Mouse (Mus musculus) CH12.LX (cell line): ENCODE data around the gene Olfml2b. TPM values are rescaled to one million over a fixed set of nuclear protein-coding genes. Genes with fewer than 3 reads are reported as not detected.

Source experiments
- DNase-seq: peaks from one replicate; pipeline ENCODE4 v3.0.0-alpha.2; 2013; ENCODE audit errors: extremely low read depth
- H3K27ac ChIP-seq: 2 replicates; pipeline ENCODE4 v1.5.1; 2012; ENCODE audit warnings: low read depth, mild to moderate bottlenecking, control low read depth, moderate library complexity; ENCODE audit not compliant: insufficient read depth
- H3K27me3 ChIP-seq: replicated peaks from 2 replicates; pipeline ENCODE3; 2012; ENCODE audit warnings: inconsistent platforms
- H3K36me3 ChIP-seq, 2 experiments: replicated peaks in 1 of 2; 2 replicates each; pipeline versions ENCODE3 to v1.6.1; 2012; ENCODE audit warnings: inconsistent platforms in 1 of 2, low read length in 1 of 2, mild to moderate bottlenecking in 1 of 2, mixed read lengths in 1 of 2, moderate library complexity in 1 of 2; ENCODE audit not compliant: control insufficient read depth in 1 of 2, insufficient read depth in 1 of 2
- H3K4me1 ChIP-seq, 2 experiments: 2 replicates each; pipeline ENCODE4 v1.6.1; 2012; ENCODE audit warnings: inconsistent platforms in 1 of 2, moderate library complexity in 1 of 2; ENCODE audit not compliant: insufficient read depth in 2 of 2, control insufficient read depth in 1 of 2
- H3K4me2 ChIP-seq: 2 replicates; pipeline ENCODE4 v1.6.1; 2012; ENCODE audit warnings: low read depth, mild to moderate bottlenecking, control low read depth; ENCODE audit not compliant: poor library complexity, insufficient read depth, severe bottlenecking
- H3K4me3 ChIP-seq, 3 experiments: fragments of 150-350 bp in 1 of 3; sonication (generic) in 1 of 3; replicated peaks in 1 of 3; 2 replicates each; pipeline versions ENCODE3 to v1.5.1; 2011 to 2012; ENCODE audit warnings: low read depth in 2 of 3, low read length in 2 of 3, mild to moderate bottlenecking in 2 of 3, moderate library complexity in 2 of 3, control low read depth in 1 of 3, improper control_type of control experiment in 1 of 3, inconsistent platforms in 1 of 3, mixed read lengths in 1 of 3; ENCODE audit not compliant: poor library complexity in 1 of 3
- H3K79me2 ChIP-seq: replicated peaks from 2 replicates; pipeline ENCODE4 v1.6.1; 2012; ENCODE audit warnings: mild to moderate bottlenecking, moderate library complexity; ENCODE audit not compliant: control insufficient read depth, poor library complexity, insufficient read depth, severe bottlenecking; ENCODE audit errors: extremely low read depth
- H3K9ac ChIP-seq: 2 replicates; pipeline ENCODE4 v1.6.1; 2012; ENCODE audit warnings: low read depth, mild to moderate bottlenecking, control low read depth, moderate library complexity; ENCODE audit not compliant: insufficient read depth
- H3K9me3 ChIP-seq: replicated peaks from 2 replicates; pipeline ENCODE3; 2012; ENCODE audit warnings: low read length, inconsistent platforms, mixed read lengths
- BHLHE40 ChIP-seq: IDR thresholded peaks from 2 replicates; pipeline ENCODE4 v1.6.1; 2011; ENCODE audit warnings: mild to moderate bottlenecking, low read depth, low read length, improper control_type of control experiment
- E2F4 ChIP-seq: IDR thresholded peaks from 2 replicates; pipeline ENCODE4 v1.6.1; 2011; ENCODE audit warnings: low read depth, low read length, improper control_type of control experiment; ENCODE audit not compliant: insufficient replicate concordance
- ELF1 ChIP-seq: IDR thresholded peaks from 2 replicates; pipeline ENCODE4 v1.6.1; 2014; ENCODE audit warnings: low read depth, mild to moderate bottlenecking, inconsistent platforms, low read length, improper control_type of control experiment
- EP300 ChIP-seq: IDR thresholded peaks from 2 replicates; pipeline ENCODE4 v1.6.1; 2011; ENCODE audit warnings: low read length, improper control_type of control experiment
- HCFC1 ChIP-seq: IDR thresholded peaks from 2 replicates; pipeline ENCODE4 v1.6.1; 2012; ENCODE audit warnings: low read depth, mild to moderate bottlenecking, inconsistent platforms, low read length, improper control_type of control experiment
- NRF1 ChIP-seq: IDR thresholded peaks from 2 replicates; pipeline ENCODE4 v1.6.1; 2014; ENCODE audit warnings: low read depth, mild to moderate bottlenecking, inconsistent platforms, low read length, improper control_type of control experiment, moderate library complexity
- POLR2A ChIP-seq: IDR thresholded peaks from 2 replicates; pipeline ENCODE4 v1.6.1; 2011; ENCODE audit warnings: low read depth, mild to moderate bottlenecking, improper control_type of control experiment, low read length
- SIN3A ChIP-seq: IDR thresholded peaks from 2 replicates; pipeline ENCODE4 v1.6.1; 2012; ENCODE audit warnings: low read length, improper control_type of control experiment, inconsistent platforms
- TBP ChIP-seq: conservative IDR thresholded peaks from 2 replicates; pipeline ENCODE4 v1.6.1; 2011; ENCODE audit warnings: low read depth, low read length, improper control_type of control experiment
- UBTF ChIP-seq: IDR thresholded peaks from 2 replicates; pipeline ENCODE4 v1.6.1; 2012; ENCODE audit warnings: low read depth, mild to moderate bottlenecking, inconsistent platforms, low read length, improper control_type of control experiment, moderate library complexity
- USF2 ChIP-seq: conservative IDR thresholded peaks from 2 replicates; pipeline ENCODE4 v1.6.1; 2011; ENCODE audit warnings: low read depth, low read length, improper control_type of control experiment
- ZC3H11A ChIP-seq: IDR thresholded peaks from 2 replicates; pipeline ENCODE4 v1.6.1; 2012; ENCODE audit warnings: low read depth, mild to moderate bottlenecking, inconsistent platforms, low read length, improper control_type of control experiment
- ZMIZ1 ChIP-seq: IDR thresholded peaks from 2 replicates; pipeline ENCODE4 v1.6.1; 2012; ENCODE audit warnings: low read depth, mild to moderate bottlenecking, inconsistent platforms, low read length, improper control_type of control experiment
- ZNF384 ChIP-seq: IDR thresholded peaks from 2 replicates; pipeline ENCODE4 v1.6.1; 2012; ENCODE audit warnings: low read depth, low read length, improper control_type of control experiment, inconsistent platforms
- dilution Hi-C: fragments of 300-500 bp; cut with MboI; formaldehyde crosslinking; loops from 2 replicates; pipeline ENCODE4 v1.14.3; 2020; ENCODE audit warnings: low sequenced_read_pairs; ENCODE audit not compliant: extremely low pct_unique_long_range_greater_than_20kb, extremely low pct_ligation_motif_present
- in situ Hi-C: fragments of 300-500 bp; cut with MboI; formaldehyde crosslinking; loops from 3 replicates; pipeline ENCODE4 v1.14.3; 2019; ENCODE audit warnings: low sequenced_read_pairs, low pct_ligation_motif_present, low pct_unique_long_range_greater_than_20kb, mixed read lengths
- polyA plus RNA-seq: library from polyadenylated mRNA; unstranded; fragments of >175 nt; gene quantifications from 2 replicates; pipeline ENCODE4 v1.2.1, GENCODE M21; 2012; ENCODE audit warnings: low read depth; ENCODE audit not compliant: insufficient read length
- total RNA-seq, 2 experiments: library from RNA; depleted of rRNA; stranded (reverse); fragments of 300-350 nt in 1 of 2; fragments of >200 nt in 1 of 2; gene quantifications; 2 replicates each; pipeline ENCODE4 v1.2.3; 2012 to 2014

The Olfml2b gene
- total and polyA plus RNA-seq, 3 experiments = 0.34 to 1.0 (median 0.35) TPM

DNA sequence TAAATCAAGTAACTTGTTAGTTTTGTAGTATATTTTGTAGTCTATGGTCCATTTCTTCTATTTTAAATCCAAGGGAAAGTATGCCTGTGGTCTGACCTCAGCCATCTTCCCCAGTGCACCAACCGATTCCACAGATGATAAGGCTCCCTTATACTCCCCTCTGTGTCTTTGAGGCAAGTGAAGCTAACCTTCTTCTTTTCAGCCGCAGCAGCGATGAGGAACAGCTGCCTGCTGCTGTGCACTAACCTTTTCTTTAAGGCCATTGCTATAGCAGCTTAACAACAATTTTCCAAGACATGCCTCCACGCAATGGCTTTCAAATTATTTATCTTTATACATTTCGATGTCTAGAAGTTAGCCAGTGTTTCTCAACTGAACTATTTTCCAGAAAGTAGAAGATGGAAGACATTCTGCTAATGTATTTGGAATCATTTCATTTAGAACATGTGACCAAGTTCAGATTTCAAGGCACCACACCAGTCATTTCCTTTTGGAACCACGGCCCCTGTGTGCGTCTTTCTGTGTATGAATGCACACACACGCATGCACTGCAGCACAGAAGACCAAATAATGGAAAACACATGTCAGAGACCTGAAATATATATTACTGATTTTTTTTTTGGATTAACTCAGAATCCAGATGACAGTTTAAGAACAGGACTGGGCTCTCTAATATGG lies 73.9 kb downstream of the Olfml2b start:
- peaks cover 9% of the 10 kb centered on the region; the same call in 1 of the 2 replicates for H3K79me2 ChIP-seq
- in situ Hi-C loops = no loop called here
- DNase-seq = no peak

DNA sequence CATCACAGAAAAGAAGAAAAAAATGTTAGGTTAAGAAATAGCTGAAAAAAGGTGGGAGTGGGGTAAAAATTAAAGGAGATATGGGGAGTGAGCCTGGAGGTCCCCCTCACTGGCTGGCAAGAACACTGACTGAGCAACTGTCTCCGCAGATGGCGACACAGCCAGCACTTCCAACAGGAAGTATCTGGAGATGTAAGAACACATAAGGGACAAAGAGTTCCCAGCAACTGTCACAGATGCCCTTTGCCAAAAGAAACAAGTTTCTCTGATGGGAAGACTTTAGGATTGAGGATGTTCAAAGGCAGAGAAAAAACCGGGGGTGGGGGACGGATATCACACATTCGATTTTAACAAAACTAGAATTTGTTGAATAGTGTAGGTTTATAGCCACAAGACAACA lies 77.2 kb downstream of the Olfml2b start:
- dilution Hi-C loops (no loop called here), in situ Hi-C loops (no loop called here)
- Histone ChIP-seq H3K9me3 (no peaks in the 10 kb centered on the region), H3K27me3 (no peaks in the 10 kb centered on the region), H3K36me3 (peaks cover 29 to 59% of the 10 kb centered on the region in 2 experiments), H3K4me2 (no peak overlapping the region), H3K4me3 (no peak overlapping the region), H3K79me2 (peaks cover 2% of the 10 kb centered on the region; the same call in 1 of the 2 replicates), H3K4me1 (peaks cover 5 to 50% of the 10 kb centered on the region in 2 experiments; a peak in 3 of 4 replicates), H3K27ac (no peak overlapping the region), H3K9ac (no peak overlapping the region)
- DNase-seq = no peak
- TF ChIP-seq ZMIZ1 = no peak
- no peak for TF ChIP-seq TBP
- no peak for TF ChIP-seq ELF1
- no peak for TF ChIP-seq ZC3H11A
- TF ChIP-seq SIN3A = no peak
- no peak for TF ChIP-seq UBTF
- no peak for TF ChIP-seq HCFC1
- no peak for TF ChIP-seq BHLHE40
- no peak for TF ChIP-seq USF2
- TF ChIP-seq POLR2A = no peak

More for the DNA sequence above, 73.9 kb downstream of the Olfml2b start:
- Histone ChIP-seq H3K27me3 (no peaks in the 10 kb centered on the region), H3K36me3 (peaks cover 10 to 37% of the 10 kb centered on the region in 2 experiments), H3K4me3 (no peak overlapping the region), H3K4me1 (peaks cover 7 to 55% of the 10 kb centered on the region in 2 experiments; a peak in 3 of 4 replicates), H3K9ac (no peak overlapping the region)
- dilution Hi-C loops = no loop called here
- no peak for TF ChIP-seq NRF1
- TF ChIP-seq TBP = no peak
- TF ChIP-seq ZNF384 = no peak
- TF ChIP-seq ZC3H11A = no peak
- no peak for TF ChIP-seq ELF1
- no peak for TF ChIP-seq EP300
- TF ChIP-seq E2F4 = no peak
- TF ChIP-seq, all 38 proteins: peak for 0
- H3K9me3 ChIP-seq = no peaks in the 10 kb centered on the region
- no peak overlapping the region for H3K27ac ChIP-seq
- H3K4me2 ChIP-seq = no peak overlapping the region
